Mouse (Mus musculus) left cerebral cortex, adult 9 months (tissue): ENCODE results near the gene Gabarap.
"Not testable (repeated sequence)": the region's sequence is repeated elsewhere in the genome, so short reads cannot be mapped to it uniquely, and the experiment has no call there.

Source experiments
- DNase-seq, 2 experiments: peaks; one replicate each; pipeline ENCODE4 v3.0.0; 2022; ENCODE audit warnings: low spot score in 2 of 2

Gabarap gene

GRCm38 (mm10) chr11:69990850-69991691, at the start of gene Gabarap:
Gene Gabarap (plus strand): TSS chr11:69991143.
- DNase-seq = peak; percentile 86 to 97

- DNase-seq = no peak
Observed at GRCm38 (mm10) chr11:69945216-69945615, 45.7 kb upstream of the Gabarap start.

GRCm38 (mm10) chr11:69945997-69946891, 44.7 kb upstream of the Gabarap start:
- no peak for DNase-seq

GRCm38 (mm10) chr11:69947337-69948065, 43.4 kb upstream of the Gabarap start:
- no peak for DNase-seq

- peak in 1 of 2 experiments; percentile 41 for DNase-seq
Observed at GRCm38 (mm10) chr11:69948066-69948762, 42.7 kb upstream of the Gabarap start, which contains the start of gene Slc2a4. Gene Slc2a4 (minus strand): TSS chr11:69948188.

GRCm38 (mm10) chr11:69948763-69949150, 42.2 kb upstream of the Gabarap start:
- DNase-seq = peak; percentile 33 to 78

- no peak for DNase-seq
Observed at GRCm38 (mm10) chr11:69950807-69951459, 40.0 kb upstream of the Gabarap start.

GRCm38 (mm10) chr11:69952274-69952673, 38.7 kb upstream of the Gabarap start:
- DNase-seq = no peak

GRCm38 (mm10) chr11:69953267-69953915, 37.6 kb upstream of the Gabarap start:
- DNase-seq = no peak

GRCm38 (mm10) chr11:69955618-69956017, 35.3 kb upstream of the Gabarap start:
- DNase-seq = not testable (repeated sequence)

GRCm38 (mm10) chr11:69956218-69956617, 34.7 kb upstream of the Gabarap start:
- no peak for DNase-seq

GRCm38 (mm10) chr11:69960616-69961015, 30.3 kb upstream of the Gabarap start:
- DNase-seq = no peak

- no peak for DNase-seq
Observed at GRCm38 (mm10) chr11:69961841-69962240, 29.1 kb upstream of the Gabarap start.

- no peak for DNase-seq
Observed at GRCm38 (mm10) chr11:69964650-69965270, 26.2 kb upstream of the Gabarap start, which contains the start of gene Cldn7. Gene Cldn7 (plus strand): TSS chr11:69964779.

- no peak for DNase-seq
Observed at GRCm38 (mm10) chr11:69965271-69966005, 25.5 kb upstream of the Gabarap start.

- no peak for DNase-seq
Observed at GRCm38 (mm10) chr11:69966006-69966859, 24.7 kb upstream of the Gabarap start.

- DNase-seq = no peak
Observed at GRCm38 (mm10) chr11:69966860-69967517, 24.0 kb upstream of the Gabarap start.
